Mouse (Mus musculus) bone marrow, adult 2 months (tissue): Measurements from ENCODE around the gene Exoc4. TPM values are rescaled to one million over a fixed set of nuclear protein-coding genes. Genes with fewer than 3 reads are reported as not detected.

Source experiments
- H3K27ac ChIP-seq: fragments of 200-500 bp; 2 replicates; pipeline ENCODE4 v1.5.1; 2012; ENCODE audit warnings: low read depth, mild to moderate bottlenecking, control low read depth, inconsistent platforms, low read length; ENCODE audit not compliant: control insufficient read depth, poor library complexity, insufficient read depth
- H3K4me1 ChIP-seq: fragments of 200-500 bp; 2 replicates; pipeline ENCODE4 v1.6.1; 2011; ENCODE audit warnings: low read length; ENCODE audit not compliant: control insufficient read depth, insufficient read depth
- H3K4me3 ChIP-seq: fragments of 200-500 bp; replicated peaks from 2 replicates; pipeline ENCODE3; 2011; ENCODE audit warnings: mild to moderate bottlenecking, low read depth, low read length, control low read depth; ENCODE audit not compliant: control insufficient read depth
- CTCF ChIP-seq: fragments of 200-500 bp; IDR thresholded peaks from 2 replicates; pipeline ENCODE4 v1.5.1; 2011; ENCODE audit warnings: low read length, control low read depth; ENCODE audit not compliant: control insufficient read depth, insufficient read depth
- POLR2A ChIP-seq: fragments of 200-500 bp; IDR thresholded peaks from 2 replicates; pipeline ENCODE4 v1.6.1; 2011; ENCODE audit warnings: low read depth, mild to moderate bottlenecking, control low read depth, low read length, borderline replicate concordance; ENCODE audit not compliant: control insufficient read depth
- WGBS: fragments of 180-500 bp; shearing (Covaris S2); methylation state at CpG from one replicate; pipeline ENCODE4 v1.1.7; 2018; 5-methylcytosine and 5-hydroxymethylcytosine counted together
- polyA plus RNA-seq: library from polyadenylated mRNA; stranded (reverse); fragments of >200 nt; gene quantifications from 2 replicates; pipeline ENCODE4 v1.2.4, GENCODE M21; 2011; ENCODE audit warnings: low replicate concordance; ENCODE audit not compliant: missing spikeins, insufficient read depth, insufficient read length

Exoc4 gene
- polyA plus RNA-seq, 1 experiment: 13.7 TPM

DNA sequence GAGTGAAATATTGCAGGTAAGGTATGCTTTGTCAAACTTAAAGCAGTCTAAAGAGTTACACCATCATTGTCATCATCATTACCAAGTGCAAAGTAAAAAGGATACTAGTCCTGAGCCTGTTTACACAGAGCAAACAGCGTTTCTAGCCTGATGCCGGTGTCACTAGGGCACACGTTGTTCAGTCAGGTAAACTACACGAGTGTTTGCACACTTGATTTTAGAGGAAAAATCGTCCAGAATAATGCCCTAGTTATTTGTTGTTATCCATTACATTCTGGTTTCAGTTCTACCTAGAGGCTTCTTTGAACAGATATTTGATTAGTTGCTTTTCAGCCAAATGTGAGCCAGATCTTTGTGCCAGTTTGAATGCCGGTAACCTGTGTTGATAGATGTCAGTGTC is 37.5 kb downstream of the Exoc4 start:
- Histone ChIP-seq H3K4me1 (no peaks in the 10 kb centered on the region), H3K4me3 (no peak overlapping the region), H3K27ac (no peak overlapping the region)
- WGBS: 89% methylated on average over 6 of the region's 6 CpGs
- TF ChIP-seq POLR2A (no peak), CTCF (no peak)

DNA sequence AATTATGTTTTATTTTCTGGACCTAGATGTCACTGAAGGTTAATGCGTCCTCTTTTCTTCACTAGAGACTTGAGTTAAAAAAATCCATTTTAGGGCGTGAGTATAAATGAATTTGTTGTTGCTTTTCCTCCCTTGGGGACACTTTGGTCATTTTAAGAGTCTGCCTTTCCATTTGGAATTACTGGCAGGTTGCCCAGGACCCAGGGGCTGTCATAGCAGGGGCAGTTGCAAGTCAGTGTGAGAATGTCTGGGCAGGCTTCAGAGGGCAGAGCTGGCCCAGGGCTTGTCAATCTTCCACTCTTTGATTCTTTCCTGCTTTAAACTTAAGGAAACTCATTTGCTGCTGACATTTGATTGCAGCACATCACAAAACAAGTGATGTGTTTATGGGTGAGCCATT is 45.7 kb downstream of the Exoc4 start:
- Histone ChIP-seq H3K4me3 (no peak overlapping the region), H3K27ac (no peak overlapping the region), H3K4me1 (no peaks in the 10 kb centered on the region)
- WGBS: 78% methylated on average over 2 of the region's 2 CpGs
- TF ChIP-seq POLR2A (no peak), CTCF (no peak)

DNA sequence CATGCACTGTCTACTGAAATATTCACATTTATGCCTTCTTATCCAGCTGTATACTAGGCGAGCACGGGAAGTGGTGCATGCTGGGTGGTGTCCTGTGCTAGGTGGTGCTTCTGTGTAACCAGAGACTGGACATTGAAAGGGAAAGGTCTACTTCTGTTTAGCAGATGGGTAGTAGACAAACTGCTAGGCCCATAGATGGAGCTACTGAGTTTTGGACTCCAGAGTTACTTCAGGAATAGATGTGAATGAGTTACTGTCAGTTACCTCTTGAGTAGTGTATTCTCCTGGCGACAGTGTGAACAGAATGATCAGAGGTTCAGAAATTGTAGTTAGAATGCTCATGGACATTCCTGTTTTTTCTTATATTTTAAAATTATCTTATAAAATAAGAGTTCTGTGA is 48.7 kb downstream of the Exoc4 start:
- Histone ChIP-seq H3K4me1 (no peaks in the 10 kb centered on the region), H3K27ac (no peak overlapping the region), H3K4me3 (no peak overlapping the region)
- TF ChIP-seq CTCF (no peak), POLR2A (no peak)
- 76% methylated on average over 3 of the region's 3 CpGs for WGBS

DNA sequence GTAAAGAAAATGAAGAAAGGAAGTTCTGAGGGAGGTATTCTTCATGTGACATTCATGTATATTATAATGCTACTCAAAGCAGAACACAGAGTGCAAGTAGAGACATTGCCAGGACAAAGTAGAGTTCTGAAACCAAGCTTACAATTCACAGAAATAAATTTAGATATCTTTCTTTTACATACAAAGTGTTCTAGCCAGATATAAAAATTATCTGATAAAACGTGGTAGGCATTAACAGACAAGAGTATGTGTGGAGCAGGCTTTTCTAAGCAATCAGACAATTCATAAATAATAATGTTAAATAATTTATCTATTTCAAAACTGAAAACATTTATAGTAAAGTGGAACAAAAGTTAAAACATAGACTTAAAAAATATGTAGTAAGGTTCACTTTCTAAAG is 49.9 kb downstream of the Exoc4 start:
- 69% methylated on average over 1 of the region's 1 CpGs for WGBS
- no peaks in the 10 kb centered on the region for H3K4me1 ChIP-seq
- no peak overlapping the region for H3K27ac ChIP-seq
- no peak for TF ChIP-seq CTCF
- no peak for TF ChIP-seq POLR2A
- no peak overlapping the region for H3K4me3 ChIP-seq

DNA sequence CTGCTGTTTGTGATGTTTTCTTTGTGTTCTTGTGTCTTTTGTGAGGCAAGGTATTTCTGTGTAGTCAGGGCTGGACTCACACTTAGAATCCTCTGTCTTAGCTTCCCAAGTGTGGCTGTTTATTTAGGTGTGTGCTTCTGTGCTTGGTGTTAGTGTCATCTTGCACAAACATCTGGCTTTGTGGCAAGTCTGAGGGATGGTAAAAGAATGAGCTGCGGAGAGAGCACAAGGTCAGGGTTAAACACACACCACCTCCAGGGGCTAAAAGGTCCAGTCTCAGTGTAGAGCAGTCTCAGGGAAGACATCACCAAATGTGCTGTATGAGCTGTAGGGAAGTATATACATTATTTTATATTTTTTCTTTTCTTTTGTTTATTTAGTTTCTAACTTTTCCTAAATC is 57.1 kb downstream of the Exoc4 start:
- Histone ChIP-seq H3K4me1 (no peaks in the 10 kb centered on the region), H3K27ac (no peak overlapping the region), H3K4me3 (no peak overlapping the region)
- 88% methylated on average over 1 of the region's 1 CpGs for WGBS
- no peak for TF ChIP-seq POLR2A
- no peak for TF ChIP-seq CTCF

DNA sequence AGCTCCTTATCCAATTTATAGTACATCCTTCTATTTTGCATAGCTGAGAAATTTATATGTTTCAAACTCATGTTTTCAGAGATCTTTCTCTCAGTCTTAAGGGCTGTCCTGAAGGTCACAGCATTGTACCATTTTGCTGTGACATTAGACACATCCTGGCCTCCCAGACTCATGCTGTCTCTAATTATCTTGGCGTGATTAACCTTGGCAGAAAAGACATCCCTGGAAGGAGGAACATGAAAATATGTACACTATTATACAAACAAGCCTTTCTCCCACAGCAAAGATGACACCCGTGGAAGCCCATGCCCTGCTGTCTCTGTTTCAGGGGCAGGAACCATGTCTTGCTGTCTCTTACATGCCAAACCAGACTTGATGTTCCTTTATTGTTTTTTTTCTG is 59.8 kb downstream of the Exoc4 start:
- H3K4me1 ChIP-seq: no peaks in the 10 kb centered on the region
- H3K27ac ChIP-seq: no peak overlapping the region
- no peak for TF ChIP-seq POLR2A
- TF ChIP-seq CTCF: no peak
- 83% methylated on average over 2 of the region's 2 CpGs for WGBS
- H3K4me3 ChIP-seq: no peak overlapping the region

DNA sequence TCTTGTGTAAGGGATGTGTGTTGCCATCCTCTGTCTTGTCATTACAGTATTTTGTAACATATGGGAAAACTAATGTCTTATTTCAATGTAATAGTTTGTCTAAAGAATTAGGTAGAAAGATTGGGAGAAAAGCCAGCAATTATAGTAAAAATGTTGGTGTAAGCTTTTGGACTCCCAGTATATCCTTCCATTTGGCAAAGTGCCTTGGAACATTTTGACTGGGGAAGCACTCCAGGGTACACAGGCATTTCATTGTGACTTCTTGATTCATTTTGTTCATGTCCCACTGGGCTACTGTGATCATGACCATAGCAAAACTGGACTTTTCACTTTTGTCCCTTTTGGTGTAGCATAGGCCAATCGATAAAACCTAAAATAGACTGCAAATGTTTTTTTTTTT is 61.6 kb downstream of the Exoc4 start:
- H3K27ac ChIP-seq: no peak overlapping the region
- WGBS: 77% methylated on average over 1 of the region's 1 CpGs
- no peaks in the 10 kb centered on the region for H3K4me1 ChIP-seq
- no peak for TF ChIP-seq POLR2A
- TF ChIP-seq CTCF: no peak
- no peak overlapping the region for H3K4me3 ChIP-seq

DNA sequence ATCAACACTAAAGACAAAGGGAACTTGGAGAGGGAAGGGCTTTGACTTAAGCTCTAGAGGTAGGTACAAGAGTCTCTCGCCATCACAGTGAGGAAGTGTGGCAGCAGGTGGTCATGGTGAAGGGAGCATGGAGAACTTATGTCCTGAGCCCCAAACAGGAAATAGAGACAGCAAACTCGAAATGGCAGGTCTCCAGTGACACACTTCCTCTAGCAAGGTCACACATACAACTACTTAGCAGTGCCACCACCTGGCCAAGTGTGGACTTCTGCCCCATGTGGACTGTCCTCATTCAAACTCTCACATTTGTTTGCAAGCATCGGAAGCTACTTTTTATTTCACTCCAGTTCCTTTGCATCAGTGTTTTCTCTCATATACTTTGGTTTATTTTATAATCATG is 74.0 kb downstream of the Exoc4 start:
- TF ChIP-seq CTCF: no peak
- no peak for TF ChIP-seq POLR2A
- Histone ChIP-seq H3K4me1 (no peaks in the 10 kb centered on the region; the same call in 1 of the 2 replicates), H3K27ac (no peak overlapping the region), H3K4me3 (no peak overlapping the region)
- WGBS: 55% methylated on average over 3 of the region's 3 CpGs

DNA sequence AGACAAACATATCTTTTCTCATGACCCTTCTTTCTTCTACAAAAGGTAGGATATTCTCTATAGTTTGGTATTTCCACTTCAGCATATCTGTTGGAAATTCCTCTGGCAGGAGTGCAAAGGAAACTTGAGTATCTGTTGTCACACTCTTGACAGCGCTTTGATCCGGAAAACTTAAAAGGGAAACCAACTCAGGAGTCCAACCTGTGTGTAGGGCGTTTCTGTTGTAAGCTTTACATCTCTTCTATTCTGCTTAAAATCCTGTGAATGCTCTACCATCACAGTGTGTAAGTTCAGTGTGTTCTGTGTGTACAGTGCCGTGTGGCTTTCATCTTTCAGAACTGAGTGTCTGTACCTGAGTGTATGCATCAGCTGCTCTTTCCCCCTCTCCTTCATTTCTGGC is 74.5 kb downstream of the Exoc4 start:
- TF ChIP-seq CTCF (no peak), POLR2A (no peak)
- no peak overlapping the region for H3K4me3 ChIP-seq
- H3K27ac ChIP-seq: no peak overlapping the region
- H3K4me1 ChIP-seq: no peaks in the 10 kb centered on the region; the same call in 1 of the 2 replicates
- WGBS: 89% methylated on average over 4 of the region's 4 CpGs
